Mouse (Mus musculus) forebrain, embryonic 11.5 days (tissue): ENCODE measurements around the gene Gpr107. TPM values are rescaled to one million over a fixed set of nuclear protein-coding genes. Genes with fewer than 3 reads are reported as not detected.
"Not testable (repeated sequence)": the region's sequence is repeated elsewhere in the genome, so short reads cannot be mapped to it uniquely, and the experiment has no call there.

Experiments
- ATAC-seq: fragments of 200-750 bp; cut with Nextera tagmentation; replicated peaks from 2 replicates; pipeline ENCODE4 v1.8.0; 2017; ENCODE audit warnings: moderate TSS enrichment; ENCODE audit not compliant: low FRiP score
- DNase-seq: peaks from one replicate; pipeline ENCODE4 v3.0.0-alpha.2; 2017; ENCODE audit warnings: low spot score
- H3K27ac ChIP-seq: fragments of 300-500 bp; sonication (generic); 2 replicates; pipeline ENCODE4 v1.5.1; 2014; ENCODE audit warnings: low read depth, low read length
- H3K27me3 ChIP-seq: fragments of 300-500 bp; sonication (generic); 2 replicates; pipeline ENCODE4 v1.6.1; 2014; ENCODE audit warnings: mild to moderate bottlenecking, low read length, mixed read lengths; ENCODE audit not compliant: control insufficient read depth, insufficient read depth
- H3K36me3 ChIP-seq: fragments of 300-500 bp; sonication (generic); 2 replicates; pipeline ENCODE4 v1.6.1; 2014; ENCODE audit warnings: mild to moderate bottlenecking, low read length, moderate library complexity, mixed read lengths; ENCODE audit not compliant: control insufficient read depth, insufficient read depth
- H3K4me1 ChIP-seq: fragments of 300-500 bp; sonication (generic); replicated peaks from 2 replicates; pipeline ENCODE4 v1.6.1; 2014; ENCODE audit warnings: low read length, mixed read lengths; ENCODE audit not compliant: control insufficient read depth, insufficient read depth
- H3K4me2 ChIP-seq: fragments of 300-500 bp; sonication (generic); 2 replicates; pipeline ENCODE4 v1.6.1; 2014; ENCODE audit warnings: low read depth, mild to moderate bottlenecking, low read length, moderate library complexity, mixed read lengths; ENCODE audit not compliant: severe bottlenecking
- H3K4me3 ChIP-seq: fragments of 300-500 bp; sonication (generic); 2 replicates; pipeline ENCODE4 v1.5.1; 2014; ENCODE audit warnings: low read depth, low read length
- H3K9ac ChIP-seq: fragments of 300-500 bp; sonication (generic); 2 replicates; pipeline ENCODE4 v1.6.1; 2014; ENCODE audit warnings: low read length
- H3K9me3 ChIP-seq: fragments of 300-500 bp; sonication (generic); 2 replicates; pipeline ENCODE4 v1.6.1; 2016; ENCODE audit warnings: low read length, mixed read lengths; ENCODE audit not compliant: control insufficient read depth
- WGBS: fragments of 180-500 bp; shearing (Covaris S2); extraction: QIAGEN DNeasy Blood & Tissue Kit; methylation state at CpG from one replicate; pipeline ENCODE4 v1.1.7; 2014; 5-methylcytosine and 5-hydroxymethylcytosine counted together
- polyA plus RNA-seq: library from polyadenylated mRNA; unstranded; fragments of >200 nt; fragmentation: Nextera tagmentation; extraction: Ambion mirVana; gene quantifications from 2 replicates; pipeline ENCODE4 v1.2.1, GENCODE M21; 2014

The Gpr107 gene
- polyA plus RNA-seq, 1 experiment from 2014 or later, result 30.7 TPM

DNA sequence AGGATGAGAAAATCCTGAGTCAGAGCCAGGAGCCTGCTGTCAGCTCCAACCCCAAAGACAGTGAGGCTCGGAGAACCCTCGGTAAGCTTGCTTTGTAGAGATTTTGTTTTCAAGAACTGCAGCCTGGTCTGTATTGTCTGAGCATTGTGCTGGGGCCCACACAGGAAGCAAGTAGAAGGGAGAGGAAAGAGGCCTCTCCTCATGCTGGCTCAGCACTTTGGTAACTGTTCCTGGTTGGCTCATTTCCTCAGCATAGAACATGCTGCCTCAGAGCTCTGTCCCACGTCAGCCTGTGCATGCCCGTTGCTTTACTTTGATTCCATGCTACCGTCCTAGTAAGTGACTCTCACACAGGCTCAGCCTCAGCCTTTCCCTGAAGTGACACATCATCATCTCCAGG lies 19.9 kb downstream of the Gpr107 start:
- no peaks in the 10 kb centered on the region for H3K4me1 ChIP-seq
- H3K27me3 ChIP-seq, result no peaks in the 10 kb centered on the region
- H3K9me3 ChIP-seq, result no peaks in the 10 kb centered on the region
- H3K27ac ChIP-seq, result no peak overlapping the region
- DNase-seq, result no peak
- no peak overlapping the region for H3K9ac ChIP-seq
- H3K4me2 ChIP-seq, result no peak overlapping the region
- H3K4me3 ChIP-seq, result no peak overlapping the region
- WGBS, result 92% methylated on average over 5 of the region's 5 CpGs
- ATAC-seq, result no peak
- peaks cover 7% of the 10 kb centered on the region for H3K36me3 ChIP-seq

GRCm38 (mm10) chr2:31172536-31172935 lies 20.4 kb downstream of the Gpr107 start:
- ATAC-seq, result no peak
- DNase-seq, result no peak
- Histone ChIP-seq H3K36me3 (peaks cover 11% of the 10 kb centered on the region), H3K4me1 (no peaks in the 10 kb centered on the region), H3K9me3 (no peaks in the 10 kb centered on the region), H3K4me2 (no peak overlapping the region), H3K9ac (no peak overlapping the region), H3K4me3 (no peak overlapping the region), H3K27me3 (no peaks in the 10 kb centered on the region), H3K27ac (no peak overlapping the region)
- 92% methylated on average over 5 of the region's 5 CpGs for WGBS

GRCm38 (mm10) chr2:31173290-31173689 lies 21.2 kb downstream of the Gpr107 start:
- H3K4me3 ChIP-seq, result no peak overlapping the region
- no peaks in the 10 kb centered on the region for H3K9me3 ChIP-seq
- no peak overlapping the region for H3K27ac ChIP-seq
- H3K36me3 ChIP-seq, result peaks cover 12% of the 10 kb centered on the region
- ATAC-seq, result no peak
- H3K27me3 ChIP-seq, result no peaks in the 10 kb centered on the region
- WGBS, result 86% methylated on average over 4 of the region's 4 CpGs
- no peaks in the 10 kb centered on the region for H3K4me1 ChIP-seq
- no peak overlapping the region for H3K4me2 ChIP-seq
- DNase-seq, result no peak
- no peak overlapping the region for H3K9ac ChIP-seq

- H3K4me3 ChIP-seq, H3K27me3 ChIP-seq, ATAC-seq, H3K4me1 ChIP-seq, H3K9me3 ChIP-seq, DNase-seq, H3K4me2 ChIP-seq, H3K9ac ChIP-seq, H3K36me3 ChIP-seq, H3K27ac ChIP-seq: not testable (repeated sequence)
- WGBS, result 84% methylated on average over 6 of the region's 6 CpGs
Measured at GRCm38 (mm10) chr2:31178593-31178992, 26.5 kb downstream of the Gpr107 start.

DNA sequence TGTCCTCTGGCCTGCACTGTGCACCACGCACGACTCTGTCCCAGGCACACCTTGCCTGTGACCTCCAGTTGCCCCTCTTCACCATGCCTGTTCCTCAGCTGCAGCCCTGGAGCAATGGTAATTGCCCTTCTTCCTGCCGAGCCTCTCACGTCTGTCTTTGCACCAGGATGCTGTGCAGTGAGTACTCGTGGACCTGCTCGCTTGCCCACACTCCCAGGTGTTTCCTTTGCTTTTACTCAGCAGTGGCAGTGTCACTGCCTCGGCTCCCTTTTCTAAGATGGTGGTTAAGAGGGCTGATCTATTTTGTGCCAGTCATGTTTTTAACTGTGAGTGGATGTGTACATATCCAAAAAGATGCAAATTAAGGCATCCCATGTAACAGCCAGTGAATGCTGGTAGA lies 27.4 kb downstream of the Gpr107 start:
- WGBS, result 90% methylated on average over 7 of the region's 7 CpGs
- H3K9ac ChIP-seq, result no peak overlapping the region
- no peaks in the 10 kb centered on the region for H3K9me3 ChIP-seq
- H3K4me3 ChIP-seq, result no peak overlapping the region
- no peak for DNase-seq
- H3K27me3 ChIP-seq, result no peaks in the 10 kb centered on the region
- H3K4me2 ChIP-seq, result no peak overlapping the region
- H3K36me3 ChIP-seq, result peaks cover 4% of the 10 kb centered on the region; the same call in 1 of the 2 replicates
- ATAC-seq, result no peak
- H3K27ac ChIP-seq, result no peak overlapping the region
- H3K4me1 ChIP-seq, result no peaks in the 10 kb centered on the region

DNA sequence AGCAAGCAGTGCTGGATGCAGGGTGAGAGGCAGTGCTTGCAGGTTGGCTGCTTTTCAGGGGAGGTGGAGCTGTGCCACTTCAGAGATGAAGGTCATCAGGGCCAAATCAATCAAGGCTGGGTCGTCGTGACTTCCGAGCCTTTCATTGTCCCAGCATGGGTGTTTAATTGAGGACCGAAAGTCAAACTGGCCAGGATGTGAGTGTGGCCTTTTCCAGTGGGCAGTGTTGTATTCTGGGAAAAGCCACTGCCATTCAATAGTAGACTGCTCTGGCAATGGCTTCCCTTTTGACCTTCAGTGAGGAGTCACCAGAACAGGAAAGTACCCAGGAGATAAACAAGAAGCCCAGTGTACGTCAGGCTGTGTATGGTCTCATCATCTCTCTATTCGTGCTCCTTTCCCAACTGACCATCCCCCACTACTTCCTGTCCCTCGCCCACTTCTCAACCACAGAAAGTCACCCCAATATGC lies 28.0 kb downstream of the Gpr107 start:
- H3K9ac ChIP-seq, result no peak overlapping the region
- peaks cover 4% of the 10 kb centered on the region; the same call in 1 of the 2 replicates for H3K36me3 ChIP-seq
- no peaks in the 10 kb centered on the region for H3K27me3 ChIP-seq
- ATAC-seq, result no peak
- WGBS, result 84% methylated on average over 7 of the region's 7 CpGs
- no peak for DNase-seq
- H3K4me3 ChIP-seq, result no peak overlapping the region
- H3K4me1 ChIP-seq, result no peaks in the 10 kb centered on the region
- no peak overlapping the region for H3K27ac ChIP-seq
- H3K4me2 ChIP-seq, result no peak overlapping the region
- H3K9me3 ChIP-seq, result no peaks in the 10 kb centered on the region

DNA sequence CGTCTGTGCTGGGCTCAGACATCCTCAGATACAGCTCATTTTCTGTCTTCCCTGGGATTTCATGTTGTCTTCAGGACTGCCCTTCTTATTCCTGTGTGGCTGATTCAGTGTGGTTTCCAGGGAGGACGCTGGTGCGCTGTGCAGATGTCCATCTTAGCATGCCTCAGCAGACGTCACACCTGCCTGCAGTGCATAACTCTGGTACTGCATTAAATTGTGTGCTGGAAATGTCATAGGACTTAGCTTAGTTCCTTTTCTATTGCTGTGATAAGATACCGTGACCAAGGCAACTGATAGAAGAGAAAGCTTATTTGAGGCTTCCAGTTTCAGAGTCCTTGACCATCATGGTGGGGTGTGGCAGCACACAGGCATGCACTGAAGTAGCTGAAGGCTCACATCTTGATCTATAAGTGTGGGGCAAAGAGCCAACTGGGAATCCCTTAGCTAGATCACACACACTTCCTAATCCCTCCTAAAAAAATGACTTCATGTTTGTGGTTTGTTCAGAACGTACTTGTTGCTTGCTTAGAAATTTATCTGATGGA lies 30.7 kb downstream of the Gpr107 start:
- H3K9me3 ChIP-seq, result no peaks in the 10 kb centered on the region
- no peak overlapping the region for H3K27ac ChIP-seq
- H3K4me3 ChIP-seq, result no peak overlapping the region
- no peaks in the 10 kb centered on the region for H3K4me1 ChIP-seq
- WGBS, result 92% methylated on average over 6 of the region's 6 CpGs
- H3K9ac ChIP-seq, result no peak overlapping the region
- DNase-seq (no peak), ATAC-seq (no peak)
- no peaks in the 10 kb centered on the region; the same call in 1 of the 2 replicates for H3K36me3 ChIP-seq
- H3K27me3 ChIP-seq, result no peaks in the 10 kb centered on the region
- no peak overlapping the region for H3K4me2 ChIP-seq

GRCm38 (mm10) chr2:31183830-31184229 lies 31.7 kb downstream of the Gpr107 start:
- peaks cover 3% of the 10 kb centered on the region; the same call in 1 of the 2 replicates for H3K36me3 ChIP-seq
- H3K4me1 ChIP-seq, result no peaks in the 10 kb centered on the region
- H3K27me3 ChIP-seq, result no peaks in the 10 kb centered on the region
- H3K27ac ChIP-seq, result no peak overlapping the region
- H3K9ac ChIP-seq, result no peak overlapping the region
- H3K9me3 ChIP-seq, result no peaks in the 10 kb centered on the region
- H3K4me2 ChIP-seq, result no peak overlapping the region
- H3K4me3 ChIP-seq, result no peak overlapping the region
- no peak for DNase-seq
- 100% methylated on average over 1 of the region's 1 CpGs for WGBS
- no peak for ATAC-seq

DNA sequence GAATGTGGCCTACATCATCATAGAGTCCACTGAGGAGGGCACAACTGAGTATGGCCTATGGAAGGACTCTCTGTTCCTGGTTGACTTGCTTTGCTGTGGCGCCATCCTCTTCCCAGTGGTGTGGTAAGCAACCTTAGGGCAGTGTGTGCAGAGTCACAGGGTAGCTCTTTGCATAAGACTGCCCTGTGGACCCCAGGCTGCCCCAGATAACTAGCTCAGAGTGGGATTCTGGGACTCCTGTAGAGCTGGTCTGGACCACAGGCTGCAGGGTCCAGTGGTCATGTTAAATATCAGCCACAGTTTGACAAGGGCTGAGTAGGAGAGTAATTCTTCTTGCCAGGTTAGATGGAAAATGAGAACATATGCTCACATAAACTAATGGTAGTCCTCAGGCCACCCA lies 36.6 kb downstream of the Gpr107 start:
- H3K4me3 ChIP-seq, result no peak overlapping the region
- ATAC-seq, result no peak
- H3K9ac ChIP-seq, result no peak overlapping the region
- 100% methylated on average over 1 of the region's 1 CpGs for WGBS
- H3K36me3 ChIP-seq, result peaks cover 7% of the 10 kb centered on the region; the same call in 1 of the 2 replicates
- no peaks in the 10 kb centered on the region for H3K9me3 ChIP-seq
- no peak overlapping the region for H3K27ac ChIP-seq
- no peak overlapping the region for H3K4me2 ChIP-seq
- no peaks in the 10 kb centered on the region for H3K4me1 ChIP-seq
- no peak for DNase-seq
- no peaks in the 10 kb centered on the region for H3K27me3 ChIP-seq
